Mouse (Mus musculus) olfactory bulb, adult 2 months (tissue): ENCODE results near the gene Serpinf2.

Experiments
- CTCF ChIP-seq: fragments of 200-500 bp; IDR thresholded peaks from 2 replicates; pipeline ENCODE4 v1.5.1; 2012; ENCODE audit warnings: low read depth, mild to moderate bottlenecking, low read length, moderate library complexity; ENCODE audit not compliant: insufficient read depth
- POLR2A ChIP-seq: fragments of 200-500 bp; IDR thresholded peaks from 2 replicates; pipeline ENCODE4 v1.6.1; 2012; ENCODE audit warnings: mild to moderate bottlenecking, low read depth, low read length, moderate library complexity; ENCODE audit not compliant: insufficient read depth

GRCm38 (mm10) chr11:75459751-75460102 is 20.3 kb upstream of the Serpinf2 start:
- TF ChIP-seq CTCF (no peak), POLR2A (no peak)
